Mouse (Mus musculus) MEL (cell line): ENCODE results near the gene 1700042G07Rik.

Source experiments
- CHD2 ChIP-seq: IDR thresholded peaks from 2 replicates; pipeline ENCODE4 v1.6.1; 2011; ENCODE audit warnings: low read length, improper control_type of control experiment
- CTCF ChIP-seq, 3 experiments: IDR thresholded peaks in 2 of 3; conservative IDR thresholded peaks in 1 of 3; 2 replicates each; pipeline ENCODE4 v1.5.1; 2011 to 2012; ENCODE audit warnings: low read length in 3 of 3, low read depth in 2 of 3, mild to moderate bottlenecking in 2 of 3, improper control_type of control experiment in 1 of 3, inconsistent platforms in 1 of 3, mixed read lengths in 1 of 3, moderate library complexity in 1 of 3; ENCODE audit not compliant: control insufficient read depth in 1 of 3, insufficient read depth in 1 of 3, poor library complexity in 1 of 3, severe bottlenecking in 1 of 3
- ELF1 ChIP-seq: IDR thresholded peaks from 2 replicates; pipeline ENCODE4 v1.6.1; 2014; ENCODE audit warnings: low read depth, mild to moderate bottlenecking, inconsistent platforms, low read length, improper control_type of control experiment, moderate library complexity
- EP300 ChIP-seq, 2 experiments: IDR thresholded peaks; 2 replicates each; pipeline ENCODE4 v1.6.1; 2011; ENCODE audit warnings: improper control_type of control experiment in 2 of 2, low read length in 2 of 2, low read depth in 1 of 2, mild to moderate bottlenecking in 1 of 2
- GABPA ChIP-seq: IDR thresholded peaks from 2 replicates; pipeline ENCODE4 v1.6.1; 2012; ENCODE audit warnings: low read depth, mild to moderate bottlenecking, inconsistent platforms, low read length, improper control_type of control experiment, moderate library complexity
- POLR2A ChIP-seq, 2 experiments: IDR thresholded peaks; 2 replicates each; pipeline ENCODE4 v1.6.1; 2011 to 2012; ENCODE audit warnings: low read length in 2 of 2, mild to moderate bottlenecking in 2 of 2, control low read depth in 1 of 2, improper control_type of control experiment in 1 of 2, low read depth in 1 of 2, moderate library complexity in 1 of 2; ENCODE audit not compliant: control insufficient read depth in 1 of 2, insufficient read depth in 1 of 2, poor library complexity in 1 of 2
- TCF12 ChIP-seq: IDR thresholded peaks from 2 replicates; pipeline ENCODE4 v1.6.1; 2014; ENCODE audit warnings: low read depth, mild to moderate bottlenecking, inconsistent platforms, low read length, improper control_type of control experiment, moderate library complexity
- USF1 ChIP-seq: IDR thresholded peaks from 2 replicates; pipeline ENCODE4 v1.6.1; 2014; ENCODE audit warnings: low read depth, mild to moderate bottlenecking, inconsistent platforms, low read length, improper control_type of control experiment, moderate library complexity
- ZC3H11A ChIP-seq: IDR thresholded peaks from 2 replicates; pipeline ENCODE4 v1.6.1; 2012; ENCODE audit warnings: low read depth, mild to moderate bottlenecking, inconsistent platforms, low read length, improper control_type of control experiment

DNA sequence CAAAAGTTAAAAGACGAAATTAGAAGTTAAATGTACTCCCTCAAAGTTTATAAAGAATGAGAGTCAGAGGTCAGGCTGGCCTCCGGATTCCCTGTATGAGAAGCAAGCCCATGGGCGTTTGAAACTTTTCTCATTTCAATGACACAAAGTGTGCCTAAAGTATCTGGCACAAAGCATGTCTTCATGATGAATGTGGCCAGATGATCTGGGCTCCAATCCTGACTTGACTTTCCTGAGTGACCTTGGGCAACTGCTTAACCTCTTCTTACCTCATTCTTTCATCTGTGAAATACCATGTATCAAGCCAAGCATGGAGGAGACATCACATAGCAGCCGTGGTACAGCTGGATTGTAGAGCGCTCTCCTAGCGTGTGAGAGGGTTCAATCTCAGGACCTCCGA is 30.9 kb upstream of the 1700042G07Rik start:
- TF ChIP-seq EP300 (IDR thresholded peaks at IDR 0.05; ENCODE audit: low read depth in 1 of 2, low read length in 2 of 2) (no peak), TCF12 (no peak), CTCF (IDR thresholded peaks at IDR 0.05 in 2 of 3, conservative IDR thresholded peaks at IDR 0.05 in 1 of 3; ENCODE audit: control insufficient read depth in 1 of 3, insufficient read depth in 1 of 3, low read depth in 2 of 3, low read length in 3 of 3, poor library complexity in 1 of 3, severe bottlenecking in 1 of 3) (no peak), CHD2 (no peak), ZC3H11A (no peak), GABPA (no peak), USF1 (no peak), ELF1 (no peak), POLR2A (IDR thresholded peaks at IDR 0.05; ENCODE audit: control insufficient read depth in 1 of 2, insufficient read depth in 1 of 2, low read depth in 1 of 2, low read length in 2 of 2, poor library complexity in 1 of 2) (no peak)
